Mouse (Mus musculus) urinary bladder, adult 2 months (tissue): ENCODE results near the gene Rnf26. TPM values are rescaled to one million over a fixed set of nuclear protein-coding genes. Genes with fewer than 3 reads are reported as not detected.
A peak's percentile ranks its signal among the peaks of the same experiment; 100 is the strongest.

ENCODE experiments used
- DNase-seq: peaks from one replicate; pipeline ENCODE4 v3.0.0; 2022; ENCODE audit warnings: low spot score
- polyA plus RNA-seq: library from polyadenylated mRNA; depleted of rRNA; stranded (reverse); fragments of >200 nt; gene quantifications from 2 replicates; pipeline ENCODE4 v1.2.3, GENCODE M21; 2012

Rnf26 gene
- polyA plus RNA-seq, 1 experiment: 14.5 TPM

DNA sequence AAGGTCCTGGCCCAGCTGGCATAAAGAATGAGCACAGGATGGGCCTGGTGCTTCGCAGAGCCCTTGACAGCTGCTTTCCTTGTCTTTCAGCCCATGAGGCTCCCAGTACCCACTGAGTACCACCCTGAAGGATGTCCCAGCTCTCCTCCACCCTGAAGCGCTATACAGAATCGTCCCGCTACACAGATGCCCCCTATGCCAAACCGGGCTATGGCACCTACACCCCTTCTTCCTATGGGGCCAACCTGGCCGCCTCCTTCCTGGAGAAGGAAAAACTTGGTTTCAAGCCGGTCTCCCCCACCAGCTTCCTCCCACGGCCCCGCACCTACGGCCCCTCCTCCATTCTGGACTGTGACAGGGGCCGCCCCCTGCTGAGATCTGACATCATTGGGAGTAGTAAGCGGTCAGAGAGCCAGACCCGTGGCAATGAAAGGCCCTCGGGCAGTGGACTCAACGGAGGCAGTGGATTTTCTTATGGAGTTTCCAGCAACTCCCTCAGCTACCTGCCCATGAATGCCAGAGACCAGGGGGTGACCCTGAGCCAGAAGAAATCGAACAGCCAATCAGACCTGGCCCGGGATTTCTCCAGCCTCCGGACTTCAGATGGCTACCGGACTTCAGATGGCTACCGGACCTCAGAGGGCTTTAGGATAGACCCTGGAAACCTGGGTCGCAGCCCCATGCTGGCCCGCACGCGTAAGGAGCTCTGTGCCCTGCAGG, 37.9 kb downstream of the Rnf26 start:
- DNase-seq: no peak

GRCm38 (mm10) chr9:44074395-44075275, 38.7 kb downstream of the Rnf26 start:
- DNase-seq: no peak

DNA sequence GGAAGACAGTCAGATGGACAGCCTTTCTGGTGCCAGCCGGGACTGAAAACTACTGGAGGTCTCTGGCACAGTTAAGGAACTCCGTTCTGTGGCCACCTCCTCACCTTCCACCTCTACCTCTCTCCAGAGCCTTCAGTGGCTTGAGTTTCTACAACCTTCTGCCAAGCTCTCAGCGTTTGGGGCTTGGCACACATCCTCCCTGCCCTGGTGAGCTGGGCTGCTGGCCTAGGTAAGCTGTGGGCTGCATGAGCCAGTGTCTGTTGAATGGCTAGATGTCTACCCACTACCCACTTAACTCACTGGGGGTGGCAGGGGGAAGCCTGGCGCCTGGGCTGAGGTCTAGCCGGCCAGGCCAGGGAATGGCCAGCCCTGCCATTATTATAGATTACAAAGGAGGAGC, 40.2 kb downstream of the Rnf26 start:
- DNase-seq: no peak

DNA sequence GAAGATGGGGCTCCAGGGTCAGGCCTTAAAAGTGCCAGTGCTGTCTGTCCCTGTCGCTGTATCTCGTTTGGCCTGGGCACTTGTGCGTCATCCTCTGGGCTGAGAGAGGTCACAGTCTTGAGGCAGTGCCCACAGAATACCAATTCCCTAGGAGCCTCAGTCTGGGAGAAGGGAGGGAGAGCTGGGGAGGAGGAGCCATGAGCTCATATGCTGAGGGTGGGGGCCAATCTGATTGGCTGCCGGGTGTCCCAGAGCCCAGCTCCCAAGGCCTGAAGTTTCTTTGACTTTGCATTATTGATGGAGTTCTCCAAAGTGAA, 40.8 kb downstream of the Rnf26 start:
- no peak for DNase-seq

DNA sequence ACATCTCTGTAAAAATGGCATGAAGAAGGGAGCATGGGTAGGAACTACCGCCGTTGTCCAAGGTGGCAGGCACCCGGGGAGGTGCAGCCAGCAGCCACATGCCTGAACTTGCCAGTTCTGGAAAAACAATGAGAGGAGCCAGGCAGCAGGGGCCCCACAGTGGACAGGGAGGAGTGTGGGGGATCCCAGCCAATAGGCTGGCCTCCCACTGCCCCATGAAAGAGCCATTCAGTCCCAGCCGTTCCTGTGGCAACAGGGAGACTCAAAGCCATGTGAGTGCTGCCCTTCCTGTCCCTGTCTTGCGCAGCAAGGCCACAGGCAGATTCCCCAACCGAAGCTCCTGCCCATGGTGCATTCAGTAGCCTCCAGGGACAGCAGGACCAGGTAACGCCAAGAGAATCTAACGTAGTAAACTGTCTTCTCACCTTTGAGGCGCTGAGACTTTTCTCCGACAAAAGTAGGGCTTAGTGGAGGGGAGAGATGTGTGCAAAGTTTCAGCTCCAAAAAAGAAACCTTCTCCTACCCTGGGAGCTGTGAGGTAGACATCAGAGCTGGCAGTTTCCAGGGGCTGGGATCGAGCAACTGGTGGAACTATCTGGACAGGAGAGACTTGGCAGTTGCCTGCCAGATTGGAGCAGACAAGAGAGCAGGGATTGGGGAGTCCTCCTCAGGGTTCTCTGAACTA, 41.3 kb downstream of the Rnf26 start:
- no peak for DNase-seq

DNA sequence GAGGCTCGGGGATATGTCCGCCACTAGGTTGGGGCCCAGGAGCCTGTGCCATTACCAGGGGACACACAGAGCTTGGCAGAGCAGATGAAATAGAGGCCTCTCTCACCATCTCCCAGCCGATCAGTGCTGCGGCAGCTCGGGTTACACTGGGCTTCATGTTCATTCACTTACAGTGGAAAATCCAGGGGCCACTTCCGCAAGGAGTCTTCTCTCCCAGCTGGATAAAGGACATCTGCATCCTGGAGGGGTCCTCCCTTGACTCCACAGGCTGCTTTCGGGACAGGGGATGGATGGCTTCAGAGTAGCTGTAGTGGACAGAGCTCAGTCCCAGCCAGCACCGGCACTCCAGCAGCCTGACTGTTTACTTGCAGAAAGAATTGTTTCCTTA, 42.5 kb downstream of the Rnf26 start:
- no peak for DNase-seq

DNA sequence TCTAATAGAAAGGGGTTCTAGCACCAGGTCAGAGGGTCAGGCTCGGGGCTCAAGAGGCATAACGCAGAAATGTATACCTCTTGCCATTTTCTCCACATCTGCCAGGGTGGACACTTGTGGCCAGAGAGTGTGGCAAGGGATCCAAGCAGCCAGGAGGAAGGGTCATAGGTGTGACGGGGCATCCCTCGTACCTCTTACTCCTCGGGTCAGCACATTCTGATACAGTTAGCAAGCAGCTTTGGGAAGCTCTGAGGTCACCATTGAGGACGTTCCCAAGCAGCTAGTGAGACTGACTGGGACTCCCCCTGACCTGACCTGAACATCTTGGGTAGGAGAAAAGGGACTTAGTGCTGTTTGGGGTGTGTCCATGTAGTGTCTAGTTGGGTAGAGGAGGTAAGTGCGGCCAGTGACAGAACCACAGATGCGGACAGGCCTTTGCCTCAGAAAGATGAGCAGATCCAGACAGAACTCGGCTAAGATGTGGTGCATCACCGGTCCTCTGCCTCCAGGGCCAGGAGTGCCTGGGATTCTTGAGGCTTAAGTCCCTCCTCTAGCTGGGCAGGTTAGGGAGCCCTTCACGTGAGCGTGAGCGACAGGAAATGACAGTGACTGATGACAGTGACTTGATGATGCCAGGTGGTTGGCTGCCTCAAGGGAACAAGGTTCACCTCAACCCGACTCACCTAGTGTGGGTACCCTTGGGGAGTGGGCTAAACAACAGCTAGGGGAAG, 43.0 kb downstream of the Rnf26 start:
- DNase-seq: no peak

DNA sequence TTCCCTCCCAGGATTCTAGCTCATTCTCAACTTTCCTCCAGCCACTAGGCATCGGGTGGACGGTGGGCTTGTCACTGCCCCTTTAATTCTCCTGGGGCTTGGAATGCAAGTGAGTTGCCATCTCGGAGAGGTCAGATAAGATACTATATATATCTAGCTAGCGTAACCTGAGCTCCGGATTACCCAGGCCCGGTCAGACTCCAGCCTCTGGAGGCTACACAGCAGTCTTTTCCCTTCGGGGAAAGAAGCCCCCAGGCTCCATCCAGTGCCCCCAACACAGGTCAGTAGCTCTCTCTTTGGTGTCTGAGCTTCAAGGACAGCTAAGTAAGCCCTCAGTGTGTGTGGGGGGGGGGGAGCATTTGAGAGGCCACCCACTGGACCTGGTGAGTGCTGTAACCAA, 44.1 kb downstream of the Rnf26 start:
- DNase-seq: no peak

- no peak for DNase-seq
Observed at GRCm38 (mm10) chr9:44067960-44068330, 45.4 kb downstream of the Rnf26 start.

GRCm38 (mm10) chr9:44067241-44067959, 45.9 kb downstream of the Rnf26 start:
- no peak for DNase-seq

- DNase-seq: peak; percentile 99
Observed at GRCm38 (mm10) chr9:44066785-44067225, 46.5 kb downstream of the Rnf26 start, which contains the start of gene Usp2. TSS of gene Usp2 (plus strand) at chr9:44067021.

- no peak for DNase-seq
Observed at GRCm38 (mm10) chr9:44065177-44065576, 48.1 kb downstream of the Rnf26 start.

DNA sequence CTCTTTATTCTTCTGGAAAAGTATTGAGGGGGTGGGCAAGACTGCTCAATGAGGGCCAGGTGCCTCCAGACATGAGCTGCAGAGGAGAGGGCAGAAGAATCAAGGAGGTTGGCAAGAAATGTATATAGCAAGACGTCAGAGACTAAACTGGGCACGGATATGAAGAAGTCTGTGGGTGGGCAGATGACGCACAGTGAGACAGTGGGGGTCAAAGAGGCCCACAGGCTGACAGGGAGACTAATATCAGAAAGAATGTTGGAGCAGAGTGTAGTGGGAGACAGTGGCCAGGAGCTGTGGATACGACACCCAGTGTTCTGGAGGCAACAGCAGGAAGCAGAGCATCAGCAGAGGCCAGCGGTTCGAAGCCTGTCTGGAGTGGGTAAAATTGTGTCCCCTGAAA, 54.7 kb downstream of the Rnf26 start:
- no peak for DNase-seq

GRCm38 (mm10) chr9:44053936-44054335, 59.4 kb downstream of the Rnf26 start:
- DNase-seq: no peak

GRCm38 (mm10) chr9:44052855-44053254, 60.5 kb downstream of the Rnf26 start:
- DNase-seq: no peak

DNA sequence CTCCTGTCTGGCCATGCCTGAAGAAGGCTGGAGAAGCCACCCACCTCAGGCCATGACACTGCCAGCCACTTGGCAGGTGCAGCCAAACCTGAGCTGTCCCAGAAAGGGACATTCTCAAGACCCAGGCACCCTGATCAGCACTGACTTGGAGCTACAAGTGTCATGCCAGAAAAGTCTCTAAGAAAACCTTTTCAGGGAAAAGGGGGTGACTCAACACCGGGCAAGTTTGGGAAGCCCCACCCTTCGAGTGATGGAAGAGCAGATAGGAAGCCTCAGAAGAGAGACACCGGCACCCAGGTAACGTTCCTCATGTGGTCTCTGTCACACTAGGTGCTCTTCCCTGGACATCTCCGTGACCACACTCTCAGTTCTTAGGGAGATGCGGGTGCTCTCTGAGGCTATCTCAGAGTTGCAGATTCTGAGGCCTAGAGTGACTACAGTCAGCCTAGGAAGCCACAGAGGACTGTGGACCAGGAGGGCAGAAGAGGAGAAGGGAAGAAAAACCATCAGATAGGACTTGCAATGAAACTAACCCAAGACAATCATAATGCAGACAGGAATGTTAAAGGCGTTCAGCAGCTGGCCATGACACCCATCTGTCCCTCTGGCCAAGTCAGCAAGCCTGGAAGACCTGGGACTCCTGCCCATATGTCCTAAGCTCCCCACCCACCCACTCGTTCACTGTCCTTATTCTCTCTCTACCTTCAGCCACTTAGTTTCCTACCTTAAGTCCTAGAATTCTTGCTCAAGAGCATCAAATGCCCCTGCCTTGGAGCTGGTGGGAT, 63.7 kb downstream of the Rnf26 start:
- DNase-seq: no peak

DNA sequence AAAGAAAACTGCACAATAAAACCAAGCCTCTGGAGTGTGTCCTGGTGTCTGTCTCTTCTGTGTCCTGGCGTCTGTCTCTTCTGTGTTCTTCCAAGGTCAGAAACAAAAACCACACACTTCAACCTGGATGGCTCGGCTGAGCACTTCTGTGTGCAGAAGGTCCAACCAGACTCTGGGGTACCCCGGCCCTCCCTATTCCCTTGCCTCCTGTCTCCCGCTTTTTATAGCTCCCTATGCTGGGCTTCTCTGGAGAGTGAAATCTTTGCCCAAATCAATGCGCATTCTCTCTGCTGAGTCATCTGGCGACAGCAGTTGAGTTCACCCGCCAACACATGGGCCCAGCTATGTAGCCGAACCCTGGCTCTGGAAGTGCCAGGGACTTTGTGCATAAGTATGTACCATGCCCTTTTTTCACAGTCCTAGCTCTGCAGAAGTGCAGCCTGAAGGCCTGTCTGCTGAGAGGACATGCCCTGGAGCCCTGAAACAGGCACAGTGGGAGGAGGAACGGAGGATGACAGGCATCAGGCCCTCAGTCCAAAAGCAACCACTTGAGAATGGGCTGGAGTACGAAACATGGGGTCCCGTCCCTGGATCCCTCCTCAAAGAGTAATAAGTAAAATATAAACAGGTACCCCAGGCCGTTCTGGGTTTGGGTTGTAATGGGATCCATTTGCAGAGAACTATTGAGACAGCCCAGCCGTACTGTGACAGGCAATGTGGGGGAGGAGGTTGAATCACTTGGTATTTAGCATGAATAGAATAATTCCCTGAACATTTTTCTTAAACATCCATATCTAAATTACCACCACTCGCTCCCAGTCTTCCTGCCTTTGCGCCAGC, 64.6 kb downstream of the Rnf26 start:
- DNase-seq: no peak

- DNase-seq: no peak
Observed at GRCm38 (mm10) chr9:44047571-44048490, 65.5 kb downstream of the Rnf26 start.
